Mouse (Mus musculus): ENCODE measurements at regions not wholly inside any gene's neighbourhood (a gene's known extent, or its start where the extent isn't known, plus 50 kb on each side); places are given as distances from the start of the nearest gene placed in this dataset.
A peak's percentile ranks its signal among the peaks of the same experiment; 100 is the strongest.

GRCm38 (mm10) chr7:74687303-74688115 lies 132.9 kb upstream of the Slco3a1 start:
- Histone ChIP-seq H3K9me3 (ENCODE audit: control insufficient read depth, low read length) (no peaks in the 10 kb centered on the region), H3K27me3 (replicated peaks; ENCODE audit: control insufficient read depth, insufficient read depth, low read length) (no peaks in the 10 kb centered on the region), H3K4me1 (ENCODE audit: control insufficient read depth, insufficient read depth, low read depth, low read length) (peaks cover 3% of the 10 kb centered on the region; the same call in 1 of the 2 replicates), H3K4me3 (ENCODE audit: low read length) (no peak overlapping the region), H3K36me3 (ENCODE audit: control insufficient read depth, insufficient read depth, low read length) (no peaks in the 10 kb centered on the region), H3K4me2 (ENCODE audit: low read length) (no peak overlapping the region), H3K27ac (ENCODE audit: low read depth, low read length) (no peak overlapping the region), H3K9ac (ENCODE audit: low read depth, low read length) (no peak overlapping the region)
- ATAC-seq: peak; percentile 84
- 36% methylated on average over 13 of the region's 13 CpGs for WGBS

DNA sequence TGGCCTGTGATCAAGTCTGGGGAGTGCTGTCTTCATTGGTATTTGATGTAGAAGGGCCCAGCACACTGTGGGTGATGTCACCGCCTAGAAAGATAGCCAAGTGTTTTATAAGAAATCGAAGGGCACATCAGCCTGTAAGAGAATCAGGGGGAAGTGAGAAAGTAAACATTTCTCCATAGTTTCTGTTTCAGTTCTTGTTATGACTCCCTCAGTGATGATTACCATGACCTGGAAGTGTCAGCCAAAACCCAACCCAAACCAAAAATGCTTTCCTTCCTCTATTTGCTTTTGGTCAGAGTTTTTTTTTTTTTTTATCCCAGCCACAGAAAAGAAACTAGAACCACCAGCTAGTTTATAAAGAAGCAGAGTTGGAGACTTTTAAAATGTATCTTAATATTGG lies 129.4 kb upstream of the Slco3a1 start:
- H3K27ac ChIP-seq (ENCODE audit: low read depth, low read length): no peak overlapping the region
- WGBS: 84% methylated on average over 2 of the region's 2 CpGs
- no peak overlapping the region for H3K4me2 ChIP-seq (ENCODE audit: low read length)
- no peak overlapping the region for H3K4me3 ChIP-seq (ENCODE audit: low read length)
- no peaks in the 10 kb centered on the region for H3K9me3 ChIP-seq (ENCODE audit: control insufficient read depth, low read length)
- H3K9ac ChIP-seq (ENCODE audit: low read depth, low read length): no peak overlapping the region
- H3K27me3 ChIP-seq (replicated peaks; ENCODE audit: control insufficient read depth, insufficient read depth, low read length): no peaks in the 10 kb centered on the region
- ATAC-seq: no peak
- peaks cover 3% of the 10 kb centered on the region; the same call in 1 of the 2 replicates for H3K4me1 ChIP-seq (ENCODE audit: control insufficient read depth, insufficient read depth, low read depth, low read length)
- no peaks in the 10 kb centered on the region for H3K36me3 ChIP-seq (ENCODE audit: control insufficient read depth, insufficient read depth, low read length)

DNA sequence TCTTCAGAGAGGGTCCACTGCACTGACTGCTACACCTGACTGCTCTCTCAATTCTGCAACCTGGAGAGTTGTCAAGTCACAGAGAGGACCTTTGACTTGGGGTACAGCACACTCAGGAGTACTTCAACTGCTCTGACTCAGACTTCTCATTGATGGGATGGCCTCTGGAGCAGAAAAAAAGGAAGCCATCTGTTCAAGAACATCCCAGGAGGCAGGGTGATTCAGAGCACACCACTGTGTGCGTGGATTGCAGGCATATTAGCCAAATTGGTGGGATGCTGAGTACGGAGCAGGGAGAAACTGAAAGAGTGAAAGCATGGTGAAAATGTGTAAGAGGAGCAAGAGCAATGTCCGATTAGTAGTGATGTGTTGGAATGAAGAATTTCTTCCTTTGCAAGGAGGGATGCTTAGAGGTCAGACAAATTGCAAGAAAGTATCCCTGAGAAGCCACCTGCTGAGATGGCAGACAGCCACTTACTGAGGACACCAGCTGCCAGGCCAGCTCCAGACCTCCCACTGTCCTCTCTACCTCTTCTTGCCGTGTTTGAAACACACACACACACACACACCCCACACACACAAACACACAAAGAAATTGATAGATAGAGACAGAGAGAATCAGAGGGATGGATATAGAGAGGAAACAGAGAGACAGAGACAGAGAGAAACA lies 119.2 kb upstream of the Slco3a1 start:
- 57% methylated on average over 4 of the region's 4 CpGs for WGBS
- Histone ChIP-seq H3K4me3 (ENCODE audit: low read length) (no peak overlapping the region), H3K9me3 (ENCODE audit: control insufficient read depth, low read length) (no peaks in the 10 kb centered on the region), H3K36me3 (ENCODE audit: control insufficient read depth, insufficient read depth, low read length) (no peaks in the 10 kb centered on the region), H3K9ac (ENCODE audit: low read depth, low read length) (no peak overlapping the region), H3K4me2 (ENCODE audit: low read length) (no peak overlapping the region), H3K4me1 (ENCODE audit: control insufficient read depth, insufficient read depth, low read depth, low read length) (no peaks in the 10 kb centered on the region), H3K27ac (ENCODE audit: low read depth, low read length) (no peak overlapping the region), H3K27me3 (replicated peaks; ENCODE audit: control insufficient read depth, insufficient read depth, low read length) (no peaks in the 10 kb centered on the region)
- ATAC-seq: no peak

- Histone ChIP-seq H3K9ac (ENCODE audit: low read depth, low read length) (no peak overlapping the region), H3K4me2 (ENCODE audit: low read length) (no peak overlapping the region), H3K27me3 (replicated peaks; ENCODE audit: control insufficient read depth, insufficient read depth, low read length) (no peaks in the 10 kb centered on the region), H3K4me3 (ENCODE audit: low read length) (no peak overlapping the region), H3K36me3 (ENCODE audit: control insufficient read depth, insufficient read depth, low read length) (no peaks in the 10 kb centered on the region), H3K27ac (ENCODE audit: low read depth, low read length) (no peak overlapping the region), H3K4me1 (ENCODE audit: control insufficient read depth, insufficient read depth, low read depth, low read length) (no peaks in the 10 kb centered on the region), H3K9me3 (ENCODE audit: control insufficient read depth, low read length) (no peaks in the 10 kb centered on the region)
- ATAC-seq: no peak
Observed at GRCm38 (mm10) chr7:74669110-74669509, 114.5 kb upstream of the Slco3a1 start.

- Histone ChIP-seq H3K27me3 (replicated peaks; ENCODE audit: control insufficient read depth, insufficient read depth, low read length) (no peaks in the 10 kb centered on the region), H3K4me3 (ENCODE audit: low read length) (no peak overlapping the region), H3K27ac (ENCODE audit: low read depth, low read length) (no peak overlapping the region), H3K9me3 (ENCODE audit: control insufficient read depth, low read length) (no peaks in the 10 kb centered on the region), H3K4me1 (ENCODE audit: control insufficient read depth, insufficient read depth, low read depth, low read length) (no peaks in the 10 kb centered on the region), H3K36me3 (ENCODE audit: control insufficient read depth, insufficient read depth, low read length) (no peaks in the 10 kb centered on the region), H3K9ac (ENCODE audit: low read depth, low read length) (no peak overlapping the region), H3K4me2 (ENCODE audit: low read length) (no peak overlapping the region)
- no peak for ATAC-seq
- 54% methylated on average over 3 of the region's 3 CpGs for WGBS
Observed at GRCm38 (mm10) chr7:74667106-74667505, 112.5 kb upstream of the Slco3a1 start.

DNA sequence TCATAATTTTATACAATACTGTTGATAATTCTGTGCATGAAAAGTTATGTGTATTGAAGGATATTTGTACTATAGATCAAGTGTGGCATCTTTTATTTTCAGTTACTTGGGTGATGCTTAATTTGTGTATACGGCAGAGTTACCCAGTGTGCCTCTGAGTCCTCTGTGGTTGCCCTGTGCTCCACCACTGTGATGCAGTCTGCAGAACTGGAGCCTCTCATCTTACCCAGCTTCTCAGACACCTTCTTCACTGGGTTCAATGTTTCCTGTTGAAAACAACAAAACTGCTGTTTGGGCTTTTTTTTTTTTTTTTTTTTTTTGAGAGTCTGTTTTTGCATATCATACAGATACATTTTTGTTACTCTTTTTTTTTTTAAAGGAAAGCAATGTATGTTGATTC lies 109.2 kb upstream of the Slco3a1 start:
- Histone ChIP-seq H3K27me3 (replicated peaks; ENCODE audit: control insufficient read depth, insufficient read depth, low read length) (no peaks in the 10 kb centered on the region; the same call in 1 of the 2 replicates), H3K27ac (ENCODE audit: low read depth, low read length) (no peak overlapping the region), H3K4me2 (ENCODE audit: low read length) (no peak overlapping the region), H3K4me1 (ENCODE audit: control insufficient read depth, insufficient read depth, low read depth, low read length) (no peaks in the 10 kb centered on the region), H3K36me3 (ENCODE audit: control insufficient read depth, insufficient read depth, low read length) (no peaks in the 10 kb centered on the region), H3K9me3 (ENCODE audit: control insufficient read depth, low read length) (no peaks in the 10 kb centered on the region), H3K4me3 (ENCODE audit: low read length) (no peak overlapping the region), H3K9ac (ENCODE audit: low read depth, low read length) (no peak overlapping the region)
- no peak for ATAC-seq
- WGBS: 92% methylated on average over 1 of the region's 1 CpGs

GRCm38 (mm10) chr7:74647310-74647709 lies 92.7 kb upstream of the Slco3a1 start:
- WGBS: 82% methylated on average over 2 of the region's 2 CpGs
- Histone ChIP-seq H3K9ac (ENCODE audit: low read depth, low read length) (no peak overlapping the region), H3K27me3 (replicated peaks; ENCODE audit: control insufficient read depth, insufficient read depth, low read length) (no peaks in the 10 kb centered on the region), H3K36me3 (ENCODE audit: control insufficient read depth, insufficient read depth, low read length) (no peaks in the 10 kb centered on the region), H3K27ac (ENCODE audit: low read depth, low read length) (no peak overlapping the region), H3K9me3 (ENCODE audit: control insufficient read depth, low read length) (no peaks in the 10 kb centered on the region), H3K4me1 (ENCODE audit: control insufficient read depth, insufficient read depth, low read depth, low read length) (no peaks in the 10 kb centered on the region), H3K4me3 (ENCODE audit: low read length) (no peak overlapping the region), H3K4me2 (ENCODE audit: low read length) (no peak overlapping the region)
- ATAC-seq: no peak

GRCm38 (mm10) chr7:74640171-74640570 lies 85.6 kb upstream of the Slco3a1 start:
- Histone ChIP-seq H3K9ac (ENCODE audit: low read depth, low read length) (no peak overlapping the region), H3K4me3 (ENCODE audit: low read length) (no peak overlapping the region), H3K27ac (ENCODE audit: low read depth, low read length) (no peak overlapping the region), H3K4me1 (ENCODE audit: control insufficient read depth, insufficient read depth, low read depth, low read length) (no peaks in the 10 kb centered on the region), H3K4me2 (ENCODE audit: low read length) (no peak overlapping the region), H3K36me3 (ENCODE audit: control insufficient read depth, insufficient read depth, low read length) (no peaks in the 10 kb centered on the region), H3K9me3 (ENCODE audit: control insufficient read depth, low read length) (no peaks in the 10 kb centered on the region), H3K27me3 (replicated peaks; ENCODE audit: control insufficient read depth, insufficient read depth, low read length) (no peaks in the 10 kb centered on the region)
- no peak for ATAC-seq
- 92% methylated on average over 4 of the region's 4 CpGs for WGBS

DNA sequence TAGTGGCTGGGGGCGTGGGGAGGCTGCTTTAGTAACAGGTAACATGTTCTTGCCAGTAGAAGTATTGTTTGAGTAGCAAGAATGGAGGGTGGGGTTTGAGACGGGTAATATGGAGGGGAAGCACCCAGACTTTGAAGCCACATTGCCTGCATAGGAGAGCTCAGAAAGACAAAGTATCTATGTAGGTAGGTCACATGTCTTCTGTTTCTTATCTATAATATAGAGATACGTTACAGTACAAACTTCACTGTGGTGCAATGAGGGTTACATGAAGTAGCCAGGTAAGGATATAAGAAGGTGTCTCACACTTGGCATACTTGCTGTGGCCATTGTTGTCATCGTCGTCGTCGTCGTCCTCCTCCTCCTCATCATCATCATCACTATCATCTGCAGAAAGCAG lies 77.6 kb upstream of the Slco3a1 start:
- Histone ChIP-seq H3K27me3 (replicated peaks; ENCODE audit: control insufficient read depth, insufficient read depth, low read length) (no peaks in the 10 kb centered on the region), H3K27ac (ENCODE audit: low read depth, low read length) (no peak overlapping the region), H3K4me1 (ENCODE audit: control insufficient read depth, insufficient read depth, low read depth, low read length) (no peaks in the 10 kb centered on the region), H3K4me2 (ENCODE audit: low read length) (no peak overlapping the region), H3K4me3 (ENCODE audit: low read length) (no peak overlapping the region), H3K9me3 (ENCODE audit: control insufficient read depth, low read length) (no peaks in the 10 kb centered on the region), H3K9ac (ENCODE audit: low read depth, low read length) (no peak overlapping the region), H3K36me3 (ENCODE audit: control insufficient read depth, insufficient read depth, low read length) (no peaks in the 10 kb centered on the region)
- no peak for ATAC-seq
- 92% methylated on average over 8 of the region's 8 CpGs for WGBS
